Mouse (Mus musculus) MN1 (cell line): ENCODE data around the gene Nphp1.

Source experiments
- DNase-seq: peaks from one replicate; pipeline ENCODE4 v3.0.0-alpha.2; 2016; ENCODE audit warnings: low spot score

The Nphp1 gene

DNA sequence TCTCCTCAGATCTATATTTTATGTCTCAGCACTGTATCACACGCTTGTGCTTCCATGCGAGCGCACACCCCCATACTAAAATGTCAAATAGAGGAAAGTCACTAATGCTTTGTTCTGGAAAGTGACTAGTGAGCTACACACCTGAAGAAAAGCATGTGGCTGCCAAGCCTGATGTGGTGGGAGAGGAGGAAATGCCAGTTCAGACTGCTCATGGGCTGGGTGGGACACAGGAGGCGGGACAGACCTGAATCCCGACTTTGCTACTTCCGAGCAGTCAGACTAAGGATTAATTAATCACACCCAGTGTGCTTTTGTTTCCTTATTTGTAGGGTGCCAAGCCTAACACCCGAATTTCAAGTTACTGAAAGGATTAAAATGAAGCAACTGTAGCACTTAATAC is 40.4 kb downstream of the Nphp1 start:
- no peak for DNase-seq

- no peak for DNase-seq
Observed at GRCm38 (mm10) chr2:127742637-127743036, 46.1 kb downstream of the Nphp1 start.

GRCm38 (mm10) chr2:127740756-127741519 is 47.8 kb downstream of the Nphp1 start:
- no peak for DNase-seq

- no peak for DNase-seq
Observed at GRCm38 (mm10) chr2:127737885-127738284, 50.8 kb downstream of the Nphp1 start.

DNA sequence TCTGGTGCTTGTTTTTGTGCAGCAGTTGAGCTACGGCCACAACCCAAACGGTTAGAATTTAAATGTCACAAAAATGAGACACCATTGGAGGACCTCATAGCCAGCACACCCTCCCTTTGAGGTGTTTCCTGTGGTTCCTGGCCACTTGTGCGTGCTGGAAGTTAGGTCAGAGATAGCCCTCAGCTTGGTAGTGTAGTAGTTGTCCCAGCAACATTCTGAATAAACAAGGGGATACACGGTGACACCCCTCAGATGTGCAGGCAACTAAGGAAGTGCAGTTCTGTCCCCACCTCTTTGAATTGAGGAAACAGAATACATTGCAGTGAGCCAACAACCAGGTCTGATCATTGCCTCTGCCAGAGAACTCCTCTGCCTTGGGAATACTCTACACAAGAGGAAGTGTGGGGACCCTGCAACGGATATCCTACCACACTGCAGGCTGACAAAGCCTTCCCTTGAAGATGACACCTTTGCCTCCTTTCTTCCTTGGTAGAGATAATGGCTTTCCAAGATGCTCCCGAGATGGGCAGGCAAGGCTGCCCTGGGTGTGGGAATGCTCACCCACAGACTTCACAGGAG is 52.0 kb downstream of the Nphp1 start:
- no peak for DNase-seq

GRCm38 (mm10) chr2:127735512-127736145 is 53.1 kb downstream of the Nphp1 start:
- DNase-seq, result no peak

DNA sequence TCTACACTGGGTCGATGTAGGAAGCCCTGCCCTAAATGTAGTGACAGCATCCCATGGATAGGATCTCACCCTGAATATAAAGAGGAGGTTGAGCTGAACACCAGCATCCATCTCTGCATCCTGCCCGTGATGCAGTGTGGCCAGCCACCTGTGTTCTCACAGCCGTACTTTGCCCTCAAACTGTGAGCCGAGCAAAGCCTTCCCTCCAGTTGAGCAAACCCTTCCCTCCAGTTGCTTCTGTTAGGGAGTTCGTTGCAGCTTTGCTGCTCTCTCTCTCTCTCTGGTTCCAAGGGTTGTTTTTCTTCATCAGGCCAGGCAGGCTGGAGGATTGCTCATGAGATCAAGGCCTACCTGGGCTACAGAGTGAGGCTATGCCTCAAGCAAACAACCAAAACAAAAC is 53.8 kb downstream of the Nphp1 start:
- DNase-seq, result no peak

DNA sequence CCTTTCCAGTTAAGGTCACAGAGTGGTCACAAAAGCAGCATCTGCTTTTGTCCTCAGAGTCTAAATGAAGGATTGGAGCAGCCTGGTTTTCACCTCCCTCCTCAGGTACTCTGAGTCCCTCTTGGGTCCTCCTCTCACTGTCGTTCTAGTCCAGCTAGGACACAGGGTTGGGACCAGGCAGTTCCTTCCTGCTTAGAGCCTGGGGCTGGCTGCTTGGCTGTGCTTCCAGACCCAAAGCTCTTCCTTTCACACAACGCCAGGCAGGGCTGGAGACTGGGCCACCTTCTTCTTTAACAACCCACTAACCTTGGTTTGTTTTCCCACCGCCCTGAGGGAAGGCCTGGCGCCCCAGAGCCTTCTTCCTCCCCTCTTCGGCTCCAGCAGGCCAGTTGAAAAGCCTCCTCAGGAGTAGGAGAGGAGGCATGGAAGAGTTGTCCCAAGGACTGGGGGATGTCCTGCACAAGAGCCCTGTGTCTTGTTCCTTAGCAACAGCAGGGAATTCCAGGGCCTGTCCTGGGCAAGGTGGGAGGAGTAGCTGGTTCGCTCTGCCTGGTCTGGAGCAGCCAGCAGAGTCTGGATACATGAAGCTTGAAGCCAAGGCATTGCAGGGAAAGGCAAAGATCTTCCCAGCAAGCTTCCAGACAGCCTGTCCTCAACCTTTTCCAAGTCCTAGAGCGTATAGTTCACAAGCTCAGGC is 58.2 kb downstream of the Nphp1 start:
- DNase-seq, result peak; percentile 25

DNA sequence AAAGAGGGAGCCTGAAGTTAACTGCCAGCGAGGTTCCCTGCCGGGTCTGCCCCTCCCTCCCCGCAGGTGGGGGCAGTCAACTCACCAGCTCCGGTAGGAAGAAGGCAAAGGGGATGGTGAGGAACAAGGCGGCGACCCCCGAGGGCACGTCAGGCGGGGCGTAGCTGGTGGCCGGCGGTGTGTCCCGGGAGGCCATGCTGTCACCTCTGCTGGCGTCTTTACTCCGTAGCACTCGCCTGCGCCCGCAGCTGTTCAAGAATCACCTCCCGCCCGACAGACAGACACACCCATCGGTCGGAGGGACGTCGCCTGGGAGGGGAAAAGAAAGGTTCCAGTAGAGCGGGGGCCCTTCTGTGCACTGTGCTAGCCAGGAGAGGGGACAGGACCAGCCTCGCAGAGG is 59.0 kb downstream of the Nphp1 start, which contains the start of gene Mall:
Mall (minus strand) TSS at position 262 of the 400 bp plus-strand sequence.
- no peak for DNase-seq

DNA sequence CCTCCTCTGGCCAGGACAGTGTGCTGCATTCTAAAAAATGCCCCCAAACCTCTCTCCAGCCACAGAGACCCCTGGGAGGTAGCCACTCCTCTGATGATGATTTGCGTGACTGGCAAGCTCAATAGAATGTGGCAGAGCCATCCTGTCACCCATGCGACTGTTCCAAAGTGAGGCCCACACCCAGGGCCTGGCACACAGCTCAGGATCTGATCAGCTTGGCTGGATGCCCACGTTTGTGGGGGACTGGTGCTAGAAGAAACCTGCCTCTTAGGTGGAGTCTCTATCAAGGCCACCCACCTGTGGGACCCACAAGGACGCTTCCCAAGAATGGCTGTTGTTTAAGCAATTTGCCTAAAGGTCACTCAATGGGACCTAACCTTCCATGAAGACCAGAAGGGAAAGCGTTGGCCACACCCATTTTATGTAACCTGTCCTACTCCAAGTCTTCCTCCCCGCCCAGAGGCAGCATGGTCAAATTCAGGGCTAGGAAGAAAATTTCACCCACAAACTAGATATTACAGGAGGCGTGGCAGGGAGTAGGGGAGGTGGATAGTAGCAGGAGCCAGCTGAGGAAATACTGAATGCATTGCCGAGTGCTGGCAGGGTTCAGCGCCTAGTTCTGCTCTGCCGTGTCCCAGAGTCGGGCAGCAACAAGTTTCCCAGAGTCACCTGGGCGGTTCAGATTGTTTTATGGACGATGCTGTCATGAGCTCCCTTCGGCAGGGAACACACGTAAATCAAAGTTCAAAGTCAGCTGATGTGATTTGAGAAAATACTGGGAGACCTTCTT is 59.8 kb downstream of the Nphp1 start:
- no peak for DNase-seq

GRCm38 (mm10) chr2:127728146-127728545 is 60.6 kb downstream of the Nphp1 start:
- no peak for DNase-seq

- DNase-seq, result no peak
Observed at GRCm38 (mm10) chr2:127723193-127723592, 65.5 kb downstream of the Nphp1 start.

- peak; percentile 95 for DNase-seq
Observed at GRCm38 (mm10) chr2:127722176-127722892, 66.4 kb downstream of the Nphp1 start.

DNA sequence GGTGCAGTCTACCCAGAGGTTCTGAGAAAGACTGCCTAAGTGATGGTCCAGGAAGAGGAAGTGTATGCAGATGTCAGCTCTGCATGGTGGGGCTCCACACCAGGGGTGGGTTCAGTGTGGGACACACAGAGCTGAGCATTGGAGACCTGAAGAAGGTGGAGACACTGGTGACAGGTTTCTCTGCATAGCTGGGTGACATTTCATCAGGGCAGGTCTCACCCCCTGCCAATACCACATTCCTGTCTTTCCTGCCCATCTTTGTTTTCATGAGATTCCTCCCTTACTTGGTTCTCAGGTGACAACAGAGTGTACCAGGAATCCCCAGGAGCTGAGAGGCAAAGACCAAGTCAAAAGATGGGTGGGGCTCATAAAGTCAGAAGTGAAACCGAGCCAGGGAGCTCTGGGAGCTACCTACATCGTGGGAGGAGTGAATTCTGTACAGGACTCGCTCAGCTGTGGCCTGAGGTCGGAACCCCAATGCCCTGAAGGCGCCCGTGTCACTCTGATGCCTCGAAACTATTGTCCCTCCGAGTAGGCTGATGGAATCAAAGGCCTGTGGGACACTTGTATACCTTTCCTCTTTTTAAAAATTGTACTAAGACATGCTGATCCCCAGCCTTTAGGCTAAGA is 69.7 kb downstream of the Nphp1 start:
- no peak for DNase-seq

GRCm38 (mm10) chr2:127714726-127715125 is 74.0 kb downstream of the Nphp1 start:
- no peak for DNase-seq

DNA sequence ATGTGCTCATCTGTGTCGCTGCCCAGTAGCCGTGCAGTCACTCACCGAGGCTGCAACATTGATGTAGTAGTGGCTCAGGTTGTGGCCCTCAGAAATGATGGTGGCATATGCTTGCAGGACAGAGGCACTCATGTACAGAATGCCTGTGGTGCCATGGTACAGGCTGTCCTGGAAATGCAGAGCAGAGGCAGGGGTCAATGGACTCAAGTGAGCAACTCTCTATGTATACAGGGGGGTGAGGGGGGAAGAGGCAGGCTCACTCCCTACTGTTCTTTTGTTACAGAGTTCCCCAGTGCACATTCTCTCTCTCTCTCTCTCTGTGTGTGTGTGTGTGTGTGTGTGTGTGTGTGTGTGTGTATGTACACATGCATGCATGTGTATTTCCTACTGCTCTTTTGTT is 79.9 kb downstream of the Nphp1 start:
- DNase-seq, result no peak

- DNase-seq, result no peak
Observed at GRCm38 (mm10) chr2:127708060-127708459, 80.6 kb downstream of the Nphp1 start.

GRCm38 (mm10) chr2:127705267-127705666 is 83.4 kb downstream of the Nphp1 start:
- DNase-seq, result no peak
